In genomic region chr1:75547351-75547750, GRCm38 (mm10) we compare ENCODE assay signal across 9 mouse cellular contexts. TPM values are rescaled to one million over a fixed set of nuclear protein-coding genes. Genes with fewer than 3 reads are reported as not detected.
DNase-seq lines count a peak whose midpoint lies in the region; ATAC-seq and TF ChIP-seq lines count a peak whose summit lies in the region.
"Had no signal": no experiment of that assay in that cellular context is flagged by ENCODE, and none has a peak within 500 bp of the region (broad histone marks: within the 10 kb centered on the region; RNA-seq: fewer than 3 reads in every experiment).

No protein-coding gene starts in this region.

- no peak for DNase-seq in heart, postnatal 4 days
- no peak for DNase-seq in embryonic facial prominence, embryonic 11.5 days (ENCODE audit: low spot score)
- DNase-seq in embryo, embryonic 11 days: no peak
- DNase-seq in thymus, adult 2 months: no peak
- DNase-seq in frontal cortex, postnatal 25 days (ENCODE audit: low spot score in 2 of 2): no peak

- 93% methylated on average over 13 of the region's 13 CpGs for WGBS in heart, embryonic 14.5 days
- WGBS in embryonic facial prominence, embryonic 11.5 days: 95% methylated on average over 13 of the region's 13 CpGs
- 98% methylated on average over 13 of the region's 13 CpGs for WGBS in hindbrain, embryonic 15.5 days
- WGBS in midbrain, embryonic 16.5 days: 93% methylated on average over 13 of the region's 13 CpGs
- WGBS in thymus, adult 2 months: 92% methylated on average over 13 of the region's 13 CpGs

- no peak for ATAC-seq in heart, embryonic 14.5 days (ENCODE audit: insufficient number of reproducible peaks, insufficient read depth, low FRiP score, low read depth)
- ATAC-seq in embryonic facial prominence, embryonic 11.5 days (replicated peaks; ENCODE audit: insufficient number of reproducible peaks, low FRiP score, low TSS enrichment, low read depth): no peak
- 0 out of 2 replicates have a peak, but pooled peaks have one; percentile 1 for ATAC-seq in hindbrain, embryonic 15.5 days (ENCODE audit: low FRiP score, low read depth)
- ATAC-seq in midbrain, embryonic 16.5 days: no peak

- peak overlapping the region; percentile 78 for H3K4me2 ChIP-seq in heart, embryonic 14.5 days (ENCODE audit: low read length)
- peak overlapping the region; percentile 71 for H3K4me2 ChIP-seq in embryonic facial prominence, embryonic 11.5 days (ENCODE audit: low read depth, low read length)
- H3K4me2 ChIP-seq in hindbrain, embryonic 15.5 days: peak overlapping the region; percentile 76
- peak overlapping the region; percentile 84 for H3K4me2 ChIP-seq in midbrain, embryonic 16.5 days (ENCODE audit: low read length)

- peak overlapping the region in 1 of 2 experiments; percentile 88; a peak in 2 of 4 replicates for H3K27ac ChIP-seq in heart, embryonic 14.5 days (replicated peaks in 1 of 2; ENCODE audit: control insufficient read depth in 1 of 2, insufficient read depth in 1 of 2, low read depth in 2 of 2, low read length in 2 of 2)
- H3K27ac ChIP-seq in embryonic facial prominence, embryonic 11.5 days (replicated peaks; ENCODE audit: low read depth, low read length): no peak overlapping the region
- H3K27ac ChIP-seq in hindbrain, embryonic 15.5 days (replicated peaks): no peak overlapping the region
- no peak overlapping the region for H3K27ac ChIP-seq in midbrain, embryonic 16.5 days (ENCODE audit: low read length)
- no peak overlapping the region for H3K27ac ChIP-seq in thymus, adult 2 months (ENCODE audit: control insufficient read depth, insufficient read depth, low read length)

- H3K9me3 ChIP-seq in heart, embryonic 14.5 days (ENCODE audit: control insufficient read depth, low read length): no peaks in the 10 kb centered on the region
- H3K9me3 ChIP-seq in embryonic facial prominence, embryonic 11.5 days (replicated peaks; ENCODE audit: control insufficient read depth, low read length): no peaks in the 10 kb centered on the region
- H3K9me3 ChIP-seq in hindbrain, embryonic 15.5 days: no peaks in the 10 kb centered on the region
- no peaks in the 10 kb centered on the region for H3K9me3 ChIP-seq in midbrain, embryonic 16.5 days (replicated peaks; ENCODE audit: control insufficient read depth, low read length, poor library complexity, severe bottlenecking)

- H3K4me3 ChIP-seq in heart, embryonic 14.5 days (ENCODE audit: control insufficient read depth in 1 of 2, insufficient read depth in 1 of 2, low read depth in 1 of 2, low read length in 2 of 2): peak overlapping the region in 1 of 2 experiments; percentile 54; a peak in 1 of 4 replicates
- no peak overlapping the region for H3K4me3 ChIP-seq in embryonic facial prominence, embryonic 11.5 days (ENCODE audit: low read depth, low read length)
- H3K4me3 ChIP-seq in hindbrain, embryonic 15.5 days: peak overlapping the region; percentile 78
- H3K4me3 ChIP-seq in midbrain, embryonic 16.5 days (ENCODE audit: low read depth, low read length): peak overlapping the region; percentile 89
- no peak overlapping the region for H3K4me3 ChIP-seq in thymus, adult 2 months (ENCODE audit: control insufficient read depth, insufficient read depth, low read length)

- H3K9ac ChIP-seq in heart, embryonic 14.5 days (ENCODE audit: low read length): peak overlapping the region; percentile 79; the same call in 1 of the 2 replicates
- no peak overlapping the region for H3K9ac ChIP-seq in embryonic facial prominence, embryonic 11.5 days (replicated peaks; ENCODE audit: low read length)
- H3K9ac ChIP-seq in hindbrain, embryonic 15.5 days: no peak overlapping the region
- H3K9ac ChIP-seq in midbrain, embryonic 16.5 days (ENCODE audit: low read depth, low read length): no peak overlapping the region

- TF ChIP-seq POLR2A in thymus, adult 2 months (IDR thresholded peaks at IDR 0.05; ENCODE audit: control insufficient read depth, extremely low read depth, insufficient read depth, low read length, poor library complexity): no peak

- no peak for TF ChIP-seq CTCF in thymus, adult 2 months (IDR thresholded peaks at IDR 0.05; ENCODE audit: borderline replicate concordance, control insufficient read depth, extremely low read depth, insufficient read depth, low read length, poor library complexity)

- peaks cover 22 to 35% of the 10 kb centered on the region in 2 experiments for H3K4me1 ChIP-seq in heart, embryonic 14.5 days (ENCODE audit: control insufficient read depth in 2 of 2, insufficient read depth in 2 of 2, low read length in 2 of 2)
- peaks cover 5% of the 10 kb centered on the region; the same call in 1 of the 2 replicates for H3K4me1 ChIP-seq in embryonic facial prominence, embryonic 11.5 days (ENCODE audit: control insufficient read depth, insufficient read depth, low read length)
- H3K4me1 ChIP-seq in hindbrain, embryonic 15.5 days (replicated peaks): peaks cover 21% of the 10 kb centered on the region
- H3K4me1 ChIP-seq in midbrain, embryonic 16.5 days (ENCODE audit: control insufficient read depth, insufficient read depth, low read length): peaks cover 15% of the 10 kb centered on the region
- no peaks in the 10 kb centered on the region for H3K4me1 ChIP-seq in thymus, adult 2 months (replicated peaks; ENCODE audit: control insufficient read depth, insufficient read depth, low read length)

- H3K27me3 ChIP-seq in heart, embryonic 14.5 days (ENCODE audit: control insufficient read depth, insufficient read depth, low read length): no peaks in the 10 kb centered on the region
- H3K27me3 ChIP-seq in embryonic facial prominence, embryonic 11.5 days (ENCODE audit: control insufficient read depth, insufficient read depth, low read length): no peaks in the 10 kb centered on the region
- no peaks in the 10 kb centered on the region for H3K27me3 ChIP-seq in hindbrain, embryonic 15.5 days
- H3K27me3 ChIP-seq in midbrain, embryonic 16.5 days (ENCODE audit: control insufficient read depth, insufficient read depth, low read depth, low read length): no peaks in the 10 kb centered on the region
- H3K27me3 ChIP-seq in thymus, adult 2 months (ENCODE audit: control insufficient read depth, insufficient read depth, low read length): peaks cover 3% of the 10 kb centered on the region; the same call in 1 of the 2 replicates

- peaks cover 32% of the 10 kb centered on the region for H3K36me3 ChIP-seq in heart, embryonic 14.5 days (ENCODE audit: control insufficient read depth, insufficient read depth, low read length)
- no peaks in the 10 kb centered on the region; the same call in 1 of the 2 replicates for H3K36me3 ChIP-seq in embryonic facial prominence, embryonic 11.5 days (replicated peaks; ENCODE audit: control insufficient read depth, insufficient read depth, low read depth, low read length)
- peaks cover 33% of the 10 kb centered on the region; the same call in 1 of the 2 replicates for H3K36me3 ChIP-seq in hindbrain, embryonic 15.5 days
- H3K36me3 ChIP-seq in midbrain, embryonic 16.5 days (ENCODE audit: control insufficient read depth, insufficient read depth, low read length): peaks cover 16% of the 10 kb centered on the region
- H3K36me3 ChIP-seq in thymus, adult 2 months (ENCODE audit: control insufficient read depth, insufficient read depth, low read length): no peaks in the 10 kb centered on the region

RNA-seq across cellular contexts. Expression of gene Slc4a3, which starts 1.3 kb away (rescaled TPM):
- 20.8 and 24.2 TPM in 2 replicates for polyA plus RNA-seq in heart, embryonic 14.5 days (2014; fragmentation: Nextera tagmentation; extraction: Ambion mirVana)
- 100 to 1,000 TPM; 121 to 125 TPM for total RNA-seq in heart, postnatal 4 days (2021)
- polyA plus RNA-seq in embryonic facial prominence, embryonic 11.5 days (2014; fragmentation: Nextera tagmentation; extraction: Ambion mirVana): 7.5 and 7.6 TPM in 2 replicates
- 72.4 and 77.2 TPM in 2 replicates for polyA plus RNA-seq in hindbrain, embryonic 15.5 days (2015; fragmentation: Nextera tagmentation; extraction: Ambion mirVana)
- polyA plus RNA-seq in midbrain, embryonic 16.5 days (2015; fragmentation: Nextera tagmentation; extraction: Ambion mirVana): 78.6 and 83.0 TPM in 2 replicates
- 8.1 and 21.2 TPM in 2 replicates for polyA plus RNA-seq in thymus, adult 2 months (2012; rRNA removed)

RNA-seq across cellular contexts. Expression of gene Stk11ip, which starts 26.0 kb away (rescaled TPM):
- polyA plus RNA-seq in heart, embryonic 14.5 days (2014; fragmentation: Nextera tagmentation; extraction: Ambion mirVana): 11.3 and 11.8 TPM in 2 replicates
- total RNA-seq in heart, postnatal 4 days (2021): 10 to 100 TPM; 15.7 to 16.7 TPM
- 11.4 and 14.2 TPM in 2 replicates for polyA plus RNA-seq in embryonic facial prominence, embryonic 11.5 days (2014; fragmentation: Nextera tagmentation; extraction: Ambion mirVana)
- polyA plus RNA-seq in hindbrain, embryonic 15.5 days (2015; fragmentation: Nextera tagmentation; extraction: Ambion mirVana): 20.1 and 21.0 TPM in 2 replicates
- polyA plus RNA-seq in midbrain, embryonic 16.5 days (2015; fragmentation: Nextera tagmentation; extraction: Ambion mirVana): 23.2 and 25.9 TPM in 2 replicates
- polyA plus RNA-seq in thymus, adult 2 months (2012; rRNA removed): 73.2 and 93.0 TPM in 2 replicates

RNA-seq across cellular contexts. Expression of gene Inha, which starts 40.5 kb away (rescaled TPM):
- polyA plus RNA-seq in heart, embryonic 14.5 days (2014; fragmentation: Nextera tagmentation; extraction: Ambion mirVana): 2.6 and 3.9 TPM in 2 replicates
- 10 to 100 TPM in 1 of 2 experiments, 1 to 10 TPM in 1; 10.0 to 10.3 TPM for total RNA-seq in heart, postnatal 4 days (2021)
- 1.5 and 1.9 TPM in 2 replicates for polyA plus RNA-seq in embryonic facial prominence, embryonic 11.5 days (2014; fragmentation: Nextera tagmentation; extraction: Ambion mirVana)
- polyA plus RNA-seq in hindbrain, embryonic 15.5 days (2015; fragmentation: Nextera tagmentation; extraction: Ambion mirVana): 17.4 and 22.4 TPM in 2 replicates
- 19.7 and 21.2 TPM in 2 replicates for polyA plus RNA-seq in midbrain, embryonic 16.5 days (2015; fragmentation: Nextera tagmentation; extraction: Ambion mirVana)
- 9.6 and 19.9 TPM in 2 replicates for polyA plus RNA-seq in thymus, adult 2 months (2012; rRNA removed)
- total RNA-seq: CH12.LX had no signal

RNA-seq across cellular contexts. Expression of gene Obsl1, which starts 41.1 kb away (rescaled TPM):
- 109 and 124 TPM in 2 replicates for polyA plus RNA-seq in heart, embryonic 14.5 days (2014; fragmentation: Nextera tagmentation; extraction: Ambion mirVana)
- 100 to 1,000 TPM; 196 to 210 TPM for total RNA-seq in heart, postnatal 4 days (2021)
- 52.4 and 54.2 TPM in 2 replicates for polyA plus RNA-seq in embryonic facial prominence, embryonic 11.5 days (2014; fragmentation: Nextera tagmentation; extraction: Ambion mirVana)
- 28.1 and 34.9 TPM in 2 replicates for polyA plus RNA-seq in hindbrain, embryonic 15.5 days (2015; fragmentation: Nextera tagmentation; extraction: Ambion mirVana)
- 23.1 and 24.2 TPM in 2 replicates for polyA plus RNA-seq in midbrain, embryonic 16.5 days (2015; fragmentation: Nextera tagmentation; extraction: Ambion mirVana)
- 17.9 and 23.1 TPM in 2 replicates for polyA plus RNA-seq in thymus, adult 2 months (2012; rRNA removed)

Comparison
In these comparisons a context has a peak if more than half of its experiments do, and no peak if none do; other contexts are left out.
1. H3K4me3 ChIP-seq: peak in hindbrain, embryonic 15.5 days (single experiment) and midbrain, embryonic 16.5 days (single experiment); none in embryonic facial prominence, embryonic 11.5 days (single experiment) and thymus, adult 2 months (single experiment).
2. Peak in every context shown above with its lines, with median percentiles within 50 percentile points of each other: H3K4me2 ChIP-seq.